Mouse (Mus musculus) hindbrain, embryonic 12.5 days (tissue): Measurements from ENCODE around the gene Sorcs2. TPM values are rescaled to one million over a fixed set of nuclear protein-coding genes. Genes with fewer than 3 reads are reported as not detected.

ENCODE experiments used
- ATAC-seq: fragments of 200-750 bp; cut with Nextera tagmentation; 2 replicates; pipeline ENCODE4 v1.8.0; 2017; ENCODE audit warnings: moderate TSS enrichment; ENCODE audit not compliant: low FRiP score
- H3K27ac ChIP-seq: fragments of 300-500 bp; sonication (generic); 2 replicates; pipeline ENCODE4 v1.5.1; 2016; ENCODE audit warnings: mild to moderate bottlenecking
- H3K27me3 ChIP-seq: fragments of 300-500 bp; sonication (generic); 2 replicates; pipeline ENCODE4 v1.6.1; 2016; ENCODE audit warnings: mild to moderate bottlenecking
- H3K36me3 ChIP-seq: fragments of 300-500 bp; sonication (generic); 2 replicates; pipeline ENCODE4 v1.6.1; 2016; ENCODE audit warnings: mild to moderate bottlenecking
- H3K4me1 ChIP-seq: fragments of 300-500 bp; sonication (generic); 2 replicates; pipeline ENCODE4 v1.6.1; 2016
- H3K4me2 ChIP-seq: fragments of 300-500 bp; sonication (generic); replicated peaks from 2 replicates; pipeline ENCODE4 v1.6.1; 2016; ENCODE audit warnings: mild to moderate bottlenecking
- H3K4me3 ChIP-seq: fragments of 300-500 bp; sonication (generic); 2 replicates; pipeline ENCODE4 v1.5.1; 2016; ENCODE audit warnings: mild to moderate bottlenecking
- H3K9ac ChIP-seq: fragments of 300-500 bp; sonication (generic); 2 replicates; pipeline ENCODE4 v1.6.1; 2016; ENCODE audit warnings: mild to moderate bottlenecking, moderate library complexity
- H3K9me3 ChIP-seq: fragments of 300-500 bp; sonication (generic); replicated peaks from 2 replicates; pipeline ENCODE4 v1.6.1; 2016; ENCODE audit warnings: mild to moderate bottlenecking
- WGBS: fragments of 180-500 bp; shearing (Covaris S2); methylation state at CpG from one replicate; pipeline ENCODE4 v1.1.7; 2016; 5-methylcytosine and 5-hydroxymethylcytosine counted together
- polyA plus RNA-seq: library from polyadenylated mRNA; unstranded; fragments of >200 nt; fragmentation: Nextera tagmentation; extraction: Ambion mirVana; gene quantifications from 2 replicates; pipeline ENCODE4 v1.2.1, GENCODE M21; 2016

Gene Sorcs2
- 17.2 and 17.5 TPM in 2 replicates for polyA plus RNA-seq

DNA sequence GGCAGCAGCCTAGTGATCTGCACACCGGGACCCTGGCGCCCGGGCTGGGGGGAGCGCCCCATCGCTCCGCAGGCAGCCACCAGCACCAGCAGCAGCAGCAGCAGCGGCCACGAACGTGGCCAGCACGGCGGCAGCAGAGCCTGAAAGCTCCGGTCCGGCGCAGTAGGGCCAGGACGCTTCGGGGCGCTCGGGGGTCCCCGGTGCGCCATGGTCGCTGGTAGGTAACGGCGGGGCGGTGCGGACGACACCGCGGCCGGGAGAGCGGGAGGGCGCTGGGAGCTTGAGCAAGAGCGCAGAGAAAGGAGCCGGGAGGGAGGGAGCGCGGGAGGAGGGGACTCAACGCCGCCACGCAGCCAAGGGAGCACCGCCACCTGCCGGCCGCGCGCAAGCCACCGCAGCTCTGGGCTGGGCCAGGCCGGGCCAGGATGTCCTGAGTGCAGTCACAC, at the start of gene Sorcs2:
Gene Sorcs2, minus strand, starts transcription at position 303 of the 446 bp plus-strand sequence.
- Histone ChIP-seq H3K9me3 (no peaks in the 10 kb centered on the region), H3K27ac (0 out of 2 replicates have a peak within 1 kb of the TSS, but pooled peaks have one; percentile 40), H3K27me3 (peaks cover 22% of the 10 kb centered on the region), H3K4me1 (peaks cover 34% of the 10 kb centered on the region), H3K4me2 (peak within 1 kb of the TSS; percentile 92), H3K36me3 (no peaks in the 10 kb centered on the region), H3K4me3 (peak within 1 kb of the TSS; percentile 71), H3K9ac (peak within 1 kb of the TSS; percentile 90)
- under 1% methylated on average over 42 of the region's 45 CpGs for WGBS
- peak; percentile 90 for ATAC-seq

DNA sequence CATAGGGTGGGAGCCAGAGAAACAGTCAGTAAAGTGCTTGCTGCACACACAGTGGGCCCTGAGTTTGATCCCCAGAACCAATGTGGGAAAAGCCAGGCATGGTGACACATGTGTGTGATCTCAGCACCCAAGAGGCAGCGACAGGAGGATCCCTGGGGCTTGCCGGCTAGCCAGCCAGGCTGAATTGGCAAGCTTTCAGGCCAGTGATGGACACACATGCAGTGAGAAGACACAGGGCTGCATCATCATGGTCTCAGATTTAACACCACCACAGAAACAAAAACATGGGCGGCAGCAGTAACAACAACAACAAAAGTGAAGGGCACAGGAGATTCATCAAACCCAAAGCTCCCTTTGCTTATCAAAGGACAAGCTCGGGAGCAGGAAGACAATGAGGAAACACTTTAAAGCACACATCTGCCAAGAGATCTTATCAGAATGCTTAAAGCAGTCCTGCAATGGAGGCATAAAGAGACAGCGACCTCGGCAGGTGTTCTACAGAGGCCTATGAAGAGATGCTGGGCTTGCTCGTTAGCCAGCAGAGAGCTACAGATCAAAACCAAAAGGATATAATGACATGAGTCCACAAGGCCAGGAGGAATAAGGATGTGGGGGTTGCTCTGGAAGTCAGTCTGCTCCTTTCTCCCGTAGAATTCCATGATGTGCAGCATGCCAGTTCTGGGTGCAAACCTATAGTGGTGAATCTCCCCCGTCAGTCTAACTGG, 48.4 kb upstream of the Sorcs2 start:
- peaks cover 6% of the 10 kb centered on the region for H3K4me1 ChIP-seq
- ATAC-seq: no peak
- no peaks in the 10 kb centered on the region for H3K36me3 ChIP-seq
- no peaks in the 10 kb centered on the region for H3K9me3 ChIP-seq
- no peak overlapping the region for H3K27ac ChIP-seq
- peaks cover 6% of the 10 kb centered on the region; the same call in 1 of the 2 replicates for H3K27me3 ChIP-seq
- WGBS: 41% methylated on average over 9 of the region's 9 CpGs
- H3K4me2 ChIP-seq: no peak overlapping the region
- no peak overlapping the region for H3K4me3 ChIP-seq
- no peak overlapping the region for H3K9ac ChIP-seq

DNA sequence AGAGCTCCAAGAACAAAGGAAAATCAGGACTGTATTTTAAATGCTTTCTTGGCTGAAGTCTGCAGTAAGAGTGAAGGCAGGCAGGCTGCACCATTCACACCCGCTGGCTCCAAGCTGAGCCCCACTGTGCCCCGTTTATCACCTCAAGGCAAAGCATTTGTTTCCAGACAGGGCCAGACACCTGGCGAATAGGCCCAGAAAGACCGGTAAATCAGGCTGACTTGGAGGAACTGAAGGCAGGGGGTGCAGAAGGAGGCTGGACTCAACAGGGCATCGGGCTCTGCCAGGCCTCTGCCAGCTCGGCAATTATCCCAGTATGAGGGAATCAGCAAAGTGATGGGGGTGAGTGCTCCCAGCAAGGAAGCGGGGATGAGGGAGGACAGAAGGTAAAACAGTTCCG, 47.1 kb upstream of the Sorcs2 start:
- Histone ChIP-seq H3K4me2 (no peak overlapping the region), H3K27me3 (peaks cover 6% of the 10 kb centered on the region; the same call in 1 of the 2 replicates), H3K9ac (no peak overlapping the region), H3K4me1 (peaks cover 4% of the 10 kb centered on the region; the same call in 1 of the 2 replicates), H3K9me3 (no peaks in the 10 kb centered on the region), H3K36me3 (no peaks in the 10 kb centered on the region), H3K4me3 (no peak overlapping the region), H3K27ac (no peak overlapping the region)
- 30% methylated on average over 8 of the region's 8 CpGs for WGBS
- ATAC-seq: no peak

DNA sequence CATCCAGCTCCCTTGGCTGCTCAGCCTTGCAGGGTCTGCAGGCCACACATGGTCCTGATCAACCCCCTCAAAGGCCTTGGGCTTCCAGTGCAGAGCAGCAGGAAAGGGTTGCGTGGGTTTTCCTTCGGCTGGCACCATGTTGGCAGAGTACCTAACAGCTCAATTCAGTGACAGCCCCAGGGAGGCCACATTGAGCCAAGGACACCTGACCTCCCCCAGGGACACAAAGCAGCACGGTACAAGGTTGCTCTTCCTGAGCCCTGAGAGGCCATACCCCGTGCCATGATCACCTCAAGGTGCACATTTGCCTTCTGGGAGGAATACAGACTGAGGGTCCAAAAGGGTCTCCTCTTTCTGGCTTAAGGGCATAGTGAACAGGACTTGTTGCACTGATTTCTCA, 46.7 kb upstream of the Sorcs2 start:
- Histone ChIP-seq H3K9me3 (no peaks in the 10 kb centered on the region), H3K4me1 (peaks cover 4% of the 10 kb centered on the region; the same call in 1 of the 2 replicates), H3K27me3 (peaks cover 6% of the 10 kb centered on the region; the same call in 1 of the 2 replicates), H3K4me3 (no peak overlapping the region), H3K36me3 (no peaks in the 10 kb centered on the region), H3K9ac (no peak overlapping the region), H3K27ac (no peak overlapping the region), H3K4me2 (no peak overlapping the region)
- WGBS: 57% methylated on average over 4 of the region's 4 CpGs
- ATAC-seq: no peak

DNA sequence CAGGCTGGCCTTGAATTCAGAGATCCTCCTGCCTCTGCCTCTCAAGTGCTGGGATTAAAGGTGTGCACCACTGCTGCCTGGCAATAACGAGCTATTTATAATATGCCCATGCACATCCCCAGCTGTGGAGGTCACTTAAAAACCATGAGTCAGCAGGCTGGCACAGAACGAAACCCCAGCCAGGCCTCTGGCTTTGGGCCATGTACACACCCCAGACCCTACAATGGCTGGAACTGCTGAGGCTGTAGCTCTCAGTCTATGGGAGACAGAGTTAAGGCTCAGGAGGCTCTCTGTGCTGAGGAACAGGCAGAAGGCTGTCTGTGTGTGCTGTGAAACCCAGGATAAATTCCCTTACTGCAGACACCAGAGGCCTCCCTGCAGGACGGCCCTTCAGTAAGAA, 42.8 kb upstream of the Sorcs2 start:
- H3K36me3 ChIP-seq: no peaks in the 10 kb centered on the region
- no peak overlapping the region for H3K4me3 ChIP-seq
- H3K9ac ChIP-seq: no peak overlapping the region
- no peaks in the 10 kb centered on the region for H3K9me3 ChIP-seq
- peaks cover 6% of the 10 kb centered on the region; the same call in 1 of the 2 replicates for H3K27me3 ChIP-seq
- H3K27ac ChIP-seq: no peak overlapping the region
- WGBS: 72% methylated on average over 3 of the region's 3 CpGs
- H3K4me2 ChIP-seq: no peak overlapping the region
- ATAC-seq: no peak
- no peaks in the 10 kb centered on the region for H3K4me1 ChIP-seq

DNA sequence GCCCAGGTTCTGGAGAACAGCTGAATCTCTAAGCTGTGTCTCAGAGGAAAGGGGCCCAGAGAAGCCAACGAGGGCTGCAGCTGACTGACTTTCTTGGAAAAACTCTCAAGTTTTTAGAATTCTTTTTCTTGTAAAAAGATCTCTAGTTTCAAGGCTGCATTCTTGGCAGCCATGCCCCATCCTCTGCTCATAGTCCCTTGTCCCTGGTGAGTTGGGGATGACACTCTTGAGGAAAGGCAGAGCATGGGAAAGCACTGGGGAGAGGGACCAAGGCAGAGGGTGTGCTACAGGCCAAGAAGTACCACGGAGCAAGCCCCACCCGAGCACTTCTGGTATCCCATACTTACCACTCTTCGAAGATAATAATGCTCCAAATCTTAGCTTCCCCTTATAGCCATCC, 38.9 kb upstream of the Sorcs2 start:
- Histone ChIP-seq H3K9ac (no peak overlapping the region), H3K27me3 (no peaks in the 10 kb centered on the region), H3K9me3 (no peaks in the 10 kb centered on the region), H3K27ac (no peak overlapping the region), H3K36me3 (no peaks in the 10 kb centered on the region), H3K4me1 (peaks cover 12% of the 10 kb centered on the region), H3K4me2 (no peak overlapping the region), H3K4me3 (no peak overlapping the region)
- 73% methylated on average over 4 of the region's 4 CpGs for WGBS
- no peak for ATAC-seq

DNA sequence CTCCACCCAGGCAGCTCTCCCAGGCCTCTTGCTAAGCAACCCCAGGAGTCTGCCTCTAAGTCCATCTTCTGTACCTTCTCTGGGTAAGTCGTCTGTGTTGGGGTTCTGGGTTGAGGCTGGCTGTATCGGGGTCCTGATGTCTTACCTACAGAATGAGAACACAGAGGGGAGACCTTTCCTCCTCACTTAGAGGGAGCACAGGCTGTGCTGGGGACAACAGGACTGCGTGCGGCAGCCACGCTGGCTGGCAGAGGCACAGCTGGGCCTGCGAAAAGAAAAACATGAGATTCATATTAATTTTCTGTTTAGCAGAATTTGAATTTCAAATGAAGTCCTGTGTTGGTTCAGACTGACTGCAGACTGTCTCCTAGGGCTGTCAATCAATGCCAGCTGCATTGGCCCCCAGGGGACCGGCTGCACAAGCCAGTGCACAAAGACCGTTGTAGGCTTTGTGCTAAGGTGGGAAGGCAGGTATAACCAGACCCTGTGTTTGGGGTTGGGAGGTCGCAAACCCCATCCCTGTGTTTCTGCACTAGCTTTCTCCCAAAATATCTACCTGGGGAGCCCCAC, 36.5 kb upstream of the Sorcs2 start:
- Histone ChIP-seq H3K4me2 (peak overlapping the region; percentile 24; the same call in 1 of the 2 replicates), H3K36me3 (no peaks in the 10 kb centered on the region), H3K4me1 (peaks cover 26% of the 10 kb centered on the region), H3K4me3 (no peak overlapping the region), H3K9ac (no peak overlapping the region), H3K27ac (peak overlapping the region; percentile 85), H3K27me3 (no peaks in the 10 kb centered on the region), H3K9me3 (no peaks in the 10 kb centered on the region)
- 45% methylated on average over 9 of the region's 9 CpGs for WGBS
- ATAC-seq: peak; percentile 86

DNA sequence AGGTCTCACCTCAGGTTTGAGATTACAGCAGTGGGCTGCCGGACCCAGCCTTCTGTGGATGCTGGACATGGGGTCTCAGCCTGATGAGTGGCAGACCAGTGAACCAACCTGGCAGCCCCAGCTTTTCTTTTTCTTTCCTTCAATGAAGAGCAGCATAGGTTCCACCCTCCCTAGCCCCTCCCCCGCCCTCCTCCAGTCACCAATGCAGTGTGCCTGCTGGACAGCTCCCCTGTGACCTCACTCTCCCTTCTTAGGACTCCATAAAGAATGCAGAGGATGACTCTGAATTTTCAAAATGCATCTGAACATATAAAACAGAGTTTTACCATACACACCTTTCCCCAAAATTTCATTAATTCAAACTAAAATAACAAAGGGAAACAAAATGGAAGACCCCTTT, 33.8 kb upstream of the Sorcs2 start:
- 48% methylated on average over 2 of the region's 2 CpGs for WGBS
- Histone ChIP-seq H3K4me2 (no peak overlapping the region), H3K9ac (no peak overlapping the region), H3K36me3 (no peaks in the 10 kb centered on the region), H3K9me3 (no peaks in the 10 kb centered on the region), H3K27ac (no peak overlapping the region), H3K4me3 (no peak overlapping the region), H3K4me1 (peaks cover 38% of the 10 kb centered on the region), H3K27me3 (no peaks in the 10 kb centered on the region; the same call in 1 of the 2 replicates)
- no peak for ATAC-seq

DNA sequence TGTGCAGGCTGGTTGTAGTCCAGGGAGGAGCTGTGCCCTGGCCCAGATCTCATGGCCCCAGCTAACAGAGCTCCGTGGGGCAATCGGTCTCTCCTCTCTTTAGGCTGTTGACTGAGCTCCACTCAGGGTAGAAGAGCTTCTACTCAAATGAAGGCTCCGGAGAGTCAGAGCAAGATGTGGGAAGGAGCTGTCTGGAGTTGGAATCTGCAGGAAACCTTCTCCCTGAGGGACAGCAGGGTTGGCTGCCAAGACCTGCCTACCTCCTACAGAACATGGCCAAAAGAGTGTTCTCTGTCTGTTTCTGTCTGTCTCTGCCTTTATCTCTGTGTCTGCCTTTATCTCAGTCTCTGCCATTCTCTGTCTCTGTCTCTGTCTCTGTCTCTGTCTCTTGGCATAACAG, 31.6 kb upstream of the Sorcs2 start:
- no peak for ATAC-seq
- Histone ChIP-seq H3K27ac (no peak overlapping the region), H3K9me3 (no peaks in the 10 kb centered on the region), H3K27me3 (no peaks in the 10 kb centered on the region; the same call in 1 of the 2 replicates), H3K36me3 (no peaks in the 10 kb centered on the region), H3K9ac (no peak overlapping the region), H3K4me2 (no peak overlapping the region), H3K4me1 (peaks cover 31% of the 10 kb centered on the region), H3K4me3 (no peak overlapping the region)
- WGBS: 91% methylated on average over 3 of the region's 3 CpGs

DNA sequence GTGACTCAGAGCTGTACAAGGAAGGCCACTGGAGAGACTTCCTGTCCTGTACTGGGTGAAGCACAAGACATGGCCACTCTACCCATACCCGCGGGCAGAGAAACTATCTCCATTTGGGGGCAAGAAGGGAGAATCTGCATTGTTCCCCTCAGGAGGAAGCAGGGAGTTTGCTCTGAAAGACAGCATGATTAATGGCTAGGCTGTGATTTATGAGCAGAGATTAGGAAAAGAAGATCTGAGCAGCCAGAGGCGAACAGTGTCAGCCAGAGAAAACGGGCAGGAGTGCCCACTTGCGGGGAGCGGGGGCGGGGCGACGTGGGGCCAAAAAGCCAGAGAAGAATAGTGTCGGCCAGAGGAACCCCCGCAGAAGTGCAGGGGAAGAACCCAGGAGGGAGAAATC, 29.9 kb upstream of the Sorcs2 start:
- H3K9ac ChIP-seq: 0 out of 2 replicates have a peak overlapping the region, but pooled peaks have one; percentile 0
- H3K4me3 ChIP-seq: no peak overlapping the region
- no peaks in the 10 kb centered on the region; the same call in 1 of the 2 replicates for H3K27me3 ChIP-seq
- H3K4me1 ChIP-seq: peaks cover 25% of the 10 kb centered on the region
- no peak overlapping the region for H3K27ac ChIP-seq
- WGBS: 47% methylated on average over 11 of the region's 11 CpGs
- no peak overlapping the region for H3K4me2 ChIP-seq
- H3K36me3 ChIP-seq: no peaks in the 10 kb centered on the region
- no peak for ATAC-seq
- H3K9me3 ChIP-seq: no peaks in the 10 kb centered on the region

DNA sequence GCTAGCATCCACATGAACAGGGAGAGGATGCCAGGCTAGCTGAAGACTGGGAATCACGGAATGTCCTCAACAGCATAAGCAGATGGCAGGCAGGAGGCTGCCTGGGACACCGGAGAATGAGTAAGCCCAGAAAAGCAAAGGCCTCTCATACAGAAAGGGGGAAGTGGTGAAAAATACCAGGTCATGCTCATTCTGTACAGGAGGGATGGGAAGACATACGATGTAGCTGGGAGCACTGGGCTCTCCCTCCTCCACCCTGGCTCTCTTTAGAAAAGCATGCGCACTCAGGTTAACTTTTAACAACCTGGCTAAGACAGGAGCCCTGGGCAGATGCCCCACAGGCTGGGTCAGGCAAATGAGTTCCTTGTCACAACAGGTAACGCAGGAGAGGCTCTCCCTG, 28.5 kb upstream of the Sorcs2 start:
- ATAC-seq: no peak

DNA sequence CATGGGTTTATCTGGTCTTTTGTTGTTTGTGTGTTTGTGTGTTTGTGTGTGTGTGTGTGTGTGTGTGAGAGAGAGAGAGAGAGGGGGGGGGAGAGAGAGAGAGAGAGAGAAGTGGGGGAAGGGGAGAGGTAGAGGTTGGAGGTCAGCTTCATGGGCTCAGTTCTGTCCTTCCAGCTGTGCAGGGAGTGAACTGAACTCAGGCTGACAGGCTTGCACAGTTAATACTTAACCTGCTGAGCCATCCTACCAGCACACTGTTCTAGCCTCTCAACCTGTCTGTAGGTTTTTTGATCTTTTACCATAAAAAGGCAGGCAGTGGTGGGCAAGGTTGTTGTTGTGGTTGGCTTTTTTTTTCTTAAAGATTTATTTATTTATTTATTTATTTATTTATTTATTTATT, 26.7 kb upstream of the Sorcs2 start:
- Histone ChIP-seq H3K4me3 (no peak overlapping the region), H3K9ac (no peak overlapping the region), H3K9me3 (no peaks in the 10 kb centered on the region), H3K27ac (no peak overlapping the region), H3K27me3 (no peaks in the 10 kb centered on the region; the same call in 1 of the 2 replicates), H3K4me1 (peaks cover 12% of the 10 kb centered on the region; the same call in 1 of the 2 replicates), H3K4me2 (no peak overlapping the region), H3K36me3 (no peaks in the 10 kb centered on the region)
- no peak for ATAC-seq

More for the DNA sequence above, 28.5 kb upstream of the Sorcs2 start:
- WGBS: 79% methylated on average over 5 of the region's 5 CpGs
- Histone ChIP-seq H3K4me3 (no peak overlapping the region), H3K9ac (no peak overlapping the region), H3K27me3 (no peaks in the 10 kb centered on the region; the same call in 1 of the 2 replicates), H3K4me2 (no peak overlapping the region), H3K4me1 (peaks cover 22% of the 10 kb centered on the region), H3K36me3 (no peaks in the 10 kb centered on the region), H3K27ac (no peak overlapping the region), H3K9me3 (no peaks in the 10 kb centered on the region)
